Mouse (Mus musculus): ENCODE data around the gene Creb5. TPM values are rescaled to one million over a fixed set of nuclear protein-coding genes. Genes with fewer than 3 reads are reported as not detected.

Gene Creb5
- polyA plus RNA-seq, 1 experiment: 2.3 TPM

- H3K27ac ChIP-seq (ENCODE audit: insufficient read depth, low read length): no peak overlapping the region
These were observed 286.6 kb downstream of the Creb5 start for GRCm38 (mm10) chr6:53573711-53574065.

GRCm38 (mm10) chr6:53574097-53574496, 287.0 kb downstream of the Creb5 start:
- no peak for TF ChIP-seq POLR2A (IDR thresholded peaks at IDR 0.05; ENCODE audit: extremely low read depth, insufficient read depth, low read length)
- Histone ChIP-seq H3K27ac (ENCODE audit: insufficient read depth, low read length) (no peak overlapping the region), H3K4me3 (ENCODE audit: insufficient read depth, low read length) (peak overlapping the region; percentile 32), H3K4me1 (ENCODE audit: control insufficient read depth, insufficient read depth, low read length) (no peaks in the 10 kb centered on the region)

More at GRCm38 (mm10) chr6:53573711-53574065, 286.6 kb downstream of the Creb5 start:
- no peak for TF ChIP-seq CTCF (IDR thresholded peaks at IDR 0.05; ENCODE audit: extremely low read depth, insufficient read depth, low read length)
- H3K4me3 ChIP-seq (ENCODE audit: insufficient read depth, low read length): peak overlapping the region; percentile 32; the same call in 1 of the 2 replicates
- no peaks in the 10 kb centered on the region for H3K4me1 ChIP-seq (ENCODE audit: control insufficient read depth, insufficient read depth, low read length)

GRCm38 (mm10) chr6:53575191-53575590, 288.1 kb downstream of the Creb5 start:
- no peak overlapping the region; the same call in 1 of the 2 replicates for H3K4me3 ChIP-seq (ENCODE audit: insufficient read depth, low read length)
- H3K4me1 ChIP-seq (ENCODE audit: control insufficient read depth, insufficient read depth, low read length): no peaks in the 10 kb centered on the region
- no peak overlapping the region for H3K27ac ChIP-seq (ENCODE audit: insufficient read depth, low read length)
- TF ChIP-seq POLR2A (IDR thresholded peaks at IDR 0.05; ENCODE audit: extremely low read depth, insufficient read depth, low read length): no peak
- no peak for TF ChIP-seq CTCF (IDR thresholded peaks at IDR 0.05; ENCODE audit: extremely low read depth, insufficient read depth, low read length)

- H3K27ac ChIP-seq (ENCODE audit: insufficient read depth, low read length): no peak overlapping the region
- H3K4me3 ChIP-seq (ENCODE audit: insufficient read depth, low read length): no peak overlapping the region
- TF ChIP-seq CTCF (IDR thresholded peaks at IDR 0.05; ENCODE audit: extremely low read depth, insufficient read depth, low read length): no peak
- TF ChIP-seq POLR2A (IDR thresholded peaks at IDR 0.05; ENCODE audit: extremely low read depth, insufficient read depth, low read length): no peak
- no peaks in the 10 kb centered on the region for H3K4me1 ChIP-seq (ENCODE audit: control insufficient read depth, insufficient read depth, low read length)
These were observed 288.8 kb downstream of the Creb5 start for GRCm38 (mm10) chr6:53575836-53576235.

- no peak overlapping the region for H3K4me3 ChIP-seq (ENCODE audit: insufficient read depth, low read length)
- no peaks in the 10 kb centered on the region for H3K4me1 ChIP-seq (ENCODE audit: control insufficient read depth, insufficient read depth, low read length)
- H3K27ac ChIP-seq (ENCODE audit: insufficient read depth, low read length): no peak overlapping the region
- TF ChIP-seq POLR2A (IDR thresholded peaks at IDR 0.05; ENCODE audit: extremely low read depth, insufficient read depth, low read length) (no peak), CTCF (IDR thresholded peaks at IDR 0.05; ENCODE audit: extremely low read depth, insufficient read depth, low read length) (no peak)
These were observed 289.8 kb downstream of the Creb5 start for GRCm38 (mm10) chr6:53576841-53577240.

GRCm38 (mm10) chr6:53577776-53578175, 290.7 kb downstream of the Creb5 start:
- H3K27ac ChIP-seq (ENCODE audit: insufficient read depth, low read length): no peak overlapping the region
- TF ChIP-seq POLR2A (IDR thresholded peaks at IDR 0.05; ENCODE audit: extremely low read depth, insufficient read depth, low read length) (no peak), CTCF (IDR thresholded peaks at IDR 0.05; ENCODE audit: extremely low read depth, insufficient read depth, low read length) (no peak)

GRCm38 (mm10) chr6:53580346-53580745, 293.3 kb downstream of the Creb5 start:
- H3K27ac ChIP-seq (ENCODE audit: insufficient read depth, low read length): no peak overlapping the region
- peaks cover 7% of the 10 kb centered on the region; the same call in 1 of the 2 replicates for H3K4me1 ChIP-seq (ENCODE audit: control insufficient read depth, insufficient read depth, low read length)
- TF ChIP-seq POLR2A (IDR thresholded peaks at IDR 0.05; ENCODE audit: extremely low read depth, insufficient read depth, low read length): no peak
- no peak for TF ChIP-seq CTCF (IDR thresholded peaks at IDR 0.05; ENCODE audit: extremely low read depth, insufficient read depth, low read length)
- no peak overlapping the region for H3K4me3 ChIP-seq (ENCODE audit: insufficient read depth, low read length)

More at GRCm38 (mm10) chr6:53577776-53578175, 290.7 kb downstream of the Creb5 start:
- Histone ChIP-seq H3K4me3 (ENCODE audit: insufficient read depth, low read length) (no peak overlapping the region), H3K4me1 (ENCODE audit: control insufficient read depth, insufficient read depth, low read length) (no peaks in the 10 kb centered on the region)

- H3K4me3 ChIP-seq (ENCODE audit: insufficient read depth, low read length): no peak overlapping the region
- TF ChIP-seq POLR2A (IDR thresholded peaks at IDR 0.05; ENCODE audit: extremely low read depth, insufficient read depth, low read length): no peak
- TF ChIP-seq CTCF (IDR thresholded peaks at IDR 0.05; ENCODE audit: extremely low read depth, insufficient read depth, low read length): no peak
- peaks cover 7% of the 10 kb centered on the region; the same call in 1 of the 2 replicates for H3K4me1 ChIP-seq (ENCODE audit: control insufficient read depth, insufficient read depth, low read length)
- no peak overlapping the region for H3K27ac ChIP-seq (ENCODE audit: insufficient read depth, low read length)
These were observed 296.3 kb downstream of the Creb5 start for GRCm38 (mm10) chr6:53583234-53583875.

- Histone ChIP-seq H3K27ac (ENCODE audit: insufficient read depth, low read length) (no peak overlapping the region), H3K4me3 (ENCODE audit: insufficient read depth, low read length) (no peak overlapping the region), H3K4me1 (ENCODE audit: control insufficient read depth, insufficient read depth, low read length) (peaks cover 7% of the 10 kb centered on the region; the same call in 1 of the 2 replicates)
- no peak for TF ChIP-seq POLR2A (IDR thresholded peaks at IDR 0.05; ENCODE audit: extremely low read depth, insufficient read depth, low read length)
- no peak for TF ChIP-seq CTCF (IDR thresholded peaks at IDR 0.05; ENCODE audit: extremely low read depth, insufficient read depth, low read length)
These were observed 297.8 kb downstream of the Creb5 start for GRCm38 (mm10) chr6:53584718-53585405.

- Histone ChIP-seq H3K4me3 (ENCODE audit: insufficient read depth, low read length) (no peak overlapping the region), H3K4me1 (ENCODE audit: control insufficient read depth, insufficient read depth, low read length) (peaks cover 2% of the 10 kb centered on the region; the same call in 1 of the 2 replicates), H3K27ac (ENCODE audit: insufficient read depth, low read length) (no peak overlapping the region)
- TF ChIP-seq POLR2A (IDR thresholded peaks at IDR 0.05; ENCODE audit: extremely low read depth, insufficient read depth, low read length) (no peak), CTCF (IDR thresholded peaks at IDR 0.05; ENCODE audit: extremely low read depth, insufficient read depth, low read length) (no peak)
These were observed 302.7 kb downstream of the Creb5 start for GRCm38 (mm10) chr6:53589746-53590145.

All from cortical plate, adult 2 months (tissue).